Mouse (Mus musculus) R1 (cell line): Measurements from ENCODE around the gene Timp1.

ENCODE experiments used
- DNase-seq: peaks from one replicate; pipeline ENCODE4 v3.0.0-alpha.2; 2018; ENCODE audit warnings: low read depth, low spot score

Timp1 gene

GRCm38 (mm10) chrX:20923506-20923905 is 53.5 kb downstream of the Timp1 start:
- DNase-seq: no peak
